Mouse (Mus musculus) c-Kit-negative CD71-positive TER-119-positive erythroid progenitor cells, embryonic 14.5 days (primary cell): Measurements from ENCODE around the gene Pla2r1.

Experiments
- DNase-seq: peaks from one replicate; pipeline ENCODE4 v3.0.0-alpha.2; 2013; ENCODE audit warnings: low read depth, low spot score

Pla2r1 gene

DNA sequence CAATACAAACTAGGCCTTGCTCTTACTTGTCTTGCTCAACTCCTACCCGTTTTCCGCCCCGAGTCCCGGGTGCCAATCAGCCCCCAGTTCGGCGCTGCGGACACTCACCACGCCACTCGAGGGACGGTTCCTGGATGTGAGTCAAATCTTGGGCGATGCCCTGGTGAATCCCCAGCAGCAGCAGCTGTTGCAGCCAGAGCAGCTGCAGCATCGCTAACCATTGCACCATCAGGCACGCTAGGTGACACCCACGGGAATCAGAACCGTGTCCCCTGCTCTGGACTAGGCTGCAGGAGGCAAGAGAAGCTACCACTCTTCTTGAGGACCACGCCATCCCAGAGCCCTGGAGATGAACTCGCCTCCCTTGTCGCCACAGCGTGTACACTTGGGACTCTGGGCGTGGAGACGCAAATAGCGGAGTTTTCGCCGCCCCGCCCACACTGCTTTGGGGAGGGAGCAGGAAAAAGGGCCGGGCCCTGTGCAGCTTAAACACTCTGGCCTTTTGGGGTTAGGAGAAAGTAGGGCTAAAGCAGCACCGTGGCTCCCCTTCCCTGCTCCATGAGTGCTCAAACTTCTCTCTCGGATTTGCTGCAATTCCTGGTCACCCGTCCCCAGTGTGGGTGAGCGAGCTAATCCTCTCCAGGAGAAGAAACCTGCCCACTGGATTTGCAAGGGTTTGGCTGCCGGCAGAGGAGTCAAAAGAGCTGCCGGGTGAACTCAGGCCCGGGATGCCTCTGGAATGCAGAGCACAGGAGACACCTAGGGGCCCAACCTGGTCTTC is at the start of gene Pla2r1:
Pla2r1 (minus strand) TSS at position 407 of the 781 bp plus-strand sequence.
- no peak for DNase-seq

DNA sequence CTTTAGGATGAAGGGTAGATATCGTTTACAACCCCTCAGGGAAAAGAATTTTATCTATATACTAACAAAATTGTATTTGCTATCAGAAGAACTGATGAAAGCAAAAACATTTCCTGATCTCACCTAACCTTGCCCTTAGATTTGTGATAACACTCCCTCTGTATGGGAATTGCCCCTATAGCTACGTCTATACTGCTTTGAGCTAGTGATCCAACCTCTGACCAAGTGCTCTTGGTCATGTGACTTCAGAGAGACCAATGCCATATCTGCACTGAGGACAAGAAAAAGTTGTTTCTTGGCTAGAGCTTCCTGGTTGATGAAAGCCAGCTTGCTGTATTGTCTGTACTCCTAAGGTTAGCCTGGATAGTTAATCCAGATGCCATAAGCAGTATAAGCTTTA is 48.2 kb upstream of the Pla2r1 start:
- no peak for DNase-seq

- DNase-seq, result no peak
Measured at GRCm38 (mm10) chr2:60600863-60601262, 47.8 kb upstream of the Pla2r1 start.

GRCm38 (mm10) chr2:60583416-60583815 is 30.3 kb upstream of the Pla2r1 start:
- no peak for DNase-seq

- DNase-seq, result no peak
Measured at GRCm38 (mm10) chr2:60554561-60554960, 1.5 kb upstream of the Pla2r1 start.

- DNase-seq, result no peak
Measured at GRCm38 (mm10) chr2:60552177-60552901, 769 bp downstream of the Pla2r1 start.

- DNase-seq, result no peak
Measured at GRCm38 (mm10) chr2:60551673-60552072, 1.4 kb downstream of the Pla2r1 start.

DNA sequence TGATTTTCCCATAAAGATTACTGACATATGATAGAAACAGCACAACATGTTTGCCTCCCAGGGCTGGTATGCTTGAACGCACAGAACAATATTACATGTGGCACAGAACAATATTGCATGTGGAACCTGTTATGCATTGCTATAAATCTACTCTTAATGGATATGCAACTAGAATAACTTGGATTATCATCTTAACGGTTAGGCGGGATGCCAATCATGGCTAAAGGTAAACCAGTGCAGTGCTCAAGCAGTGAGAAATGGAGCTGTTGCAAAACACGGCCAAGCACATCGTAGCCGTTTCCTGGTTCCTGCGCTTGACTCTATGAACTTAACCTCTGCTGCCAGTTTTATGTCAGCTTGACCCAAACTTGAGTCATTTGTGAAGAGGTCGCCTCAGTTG is 2.6 kb downstream of the Pla2r1 start:
- no peak for DNase-seq

DNA sequence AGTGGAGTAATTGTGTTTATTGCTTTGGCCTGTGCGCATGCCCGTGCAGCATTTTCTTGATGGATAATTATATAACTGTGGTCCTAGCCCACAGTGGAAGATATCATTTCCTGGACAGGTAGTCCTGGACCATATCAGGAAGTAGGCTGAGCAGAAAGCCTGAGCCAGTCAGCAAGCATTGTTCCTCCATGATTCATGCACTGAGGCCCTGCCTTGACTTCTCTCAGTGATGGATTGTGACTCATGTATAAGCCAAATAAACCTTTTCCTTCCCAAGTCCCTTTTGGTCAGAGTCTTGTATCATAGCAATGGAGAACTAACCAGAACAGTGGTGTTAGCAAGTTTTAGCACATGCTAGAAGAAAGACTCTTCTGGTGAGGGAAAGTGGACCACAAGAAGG is 3.3 kb downstream of the Pla2r1 start:
- no peak for DNase-seq

GRCm38 (mm10) chr2:60546082-60546481 is 7.0 kb downstream of the Pla2r1 start:
- no peak for DNase-seq

DNA sequence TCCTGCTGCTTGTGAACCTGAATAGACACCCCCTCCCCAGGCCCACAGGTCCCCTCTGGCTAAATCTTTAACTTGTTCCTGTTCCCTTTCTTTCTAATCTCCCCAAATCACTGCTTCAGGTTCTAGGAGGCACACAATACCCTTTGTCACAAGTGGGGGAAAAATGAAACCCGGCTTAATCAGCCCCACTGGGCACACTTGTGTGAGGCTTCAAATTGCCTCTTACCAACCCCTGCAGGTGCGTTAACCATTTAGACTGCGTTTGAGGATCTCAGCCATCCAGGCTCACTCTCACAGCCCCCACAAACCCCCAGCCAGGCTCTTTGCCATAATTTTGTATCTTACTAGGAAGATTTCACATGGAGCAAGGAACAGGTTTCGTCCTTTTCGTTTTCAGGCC is 9.1 kb downstream of the Pla2r1 start:
- no peak for DNase-seq

GRCm38 (mm10) chr2:60541745-60542144 is 11.4 kb downstream of the Pla2r1 start:
- no peak for DNase-seq

- no peak for DNase-seq
Measured at GRCm38 (mm10) chr2:60540346-60540745, 12.8 kb downstream of the Pla2r1 start.

- DNase-seq, result no peak
Measured at GRCm38 (mm10) chr2:60538710-60539109, 14.4 kb downstream of the Pla2r1 start.

GRCm38 (mm10) chr2:60538274-60538673 is 14.8 kb downstream of the Pla2r1 start:
- DNase-seq, result no peak

GRCm38 (mm10) chr2:60534755-60535154 is 18.4 kb downstream of the Pla2r1 start:
- DNase-seq, result no peak

DNA sequence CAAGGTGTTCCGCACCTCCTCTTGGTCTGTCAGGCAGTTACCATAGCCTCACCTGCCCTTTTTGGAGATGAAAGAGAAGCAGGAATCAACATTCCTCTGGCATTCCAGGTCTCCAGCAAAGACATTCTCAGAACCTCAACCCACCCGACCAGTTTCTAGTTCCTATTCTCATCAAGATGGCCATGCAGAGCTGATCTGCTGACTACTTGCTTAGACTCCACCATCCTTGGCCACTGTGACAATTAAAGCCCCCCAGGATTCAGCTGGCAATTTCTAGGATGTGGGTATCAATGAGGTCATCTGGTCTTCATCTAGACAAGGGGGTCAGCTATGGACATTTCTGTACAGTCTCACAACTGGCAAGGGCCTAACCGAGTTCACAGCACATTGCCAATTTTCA is 20.1 kb downstream of the Pla2r1 start:
- DNase-seq, result no peak

DNA sequence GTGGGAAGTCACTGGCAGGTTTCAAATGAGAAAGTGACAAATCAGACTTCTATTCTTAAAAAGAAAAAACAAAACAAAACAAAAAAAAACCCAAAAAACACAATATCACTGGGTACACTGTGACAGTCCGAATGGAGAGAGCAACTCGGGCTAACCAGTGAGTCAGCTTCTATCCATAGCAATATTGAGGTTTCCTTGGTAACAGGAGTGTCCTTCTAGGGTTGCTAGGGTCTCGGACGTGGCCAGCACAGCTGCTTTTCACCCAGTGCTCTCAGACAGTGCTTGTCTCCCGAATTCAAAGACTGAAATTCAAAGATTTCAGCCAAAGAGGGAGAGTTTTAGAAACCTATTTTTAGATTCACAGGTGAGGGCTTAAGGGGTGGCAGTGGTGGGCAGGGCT is 20.6 kb downstream of the Pla2r1 start:
- no peak for DNase-seq

GRCm38 (mm10) chr2:60515817-60516216 is 37.3 kb downstream of the Pla2r1 start:
- no peak for DNase-seq

- no peak for DNase-seq
Measured at GRCm38 (mm10) chr2:60514863-60515262, 38.2 kb downstream of the Pla2r1 start.

- DNase-seq, result no peak
Measured at GRCm38 (mm10) chr2:60510718-60511117, 42.4 kb downstream of the Pla2r1 start.

- no peak for DNase-seq
Measured at GRCm38 (mm10) chr2:60505145-60505544, 48.0 kb downstream of the Pla2r1 start.

DNA sequence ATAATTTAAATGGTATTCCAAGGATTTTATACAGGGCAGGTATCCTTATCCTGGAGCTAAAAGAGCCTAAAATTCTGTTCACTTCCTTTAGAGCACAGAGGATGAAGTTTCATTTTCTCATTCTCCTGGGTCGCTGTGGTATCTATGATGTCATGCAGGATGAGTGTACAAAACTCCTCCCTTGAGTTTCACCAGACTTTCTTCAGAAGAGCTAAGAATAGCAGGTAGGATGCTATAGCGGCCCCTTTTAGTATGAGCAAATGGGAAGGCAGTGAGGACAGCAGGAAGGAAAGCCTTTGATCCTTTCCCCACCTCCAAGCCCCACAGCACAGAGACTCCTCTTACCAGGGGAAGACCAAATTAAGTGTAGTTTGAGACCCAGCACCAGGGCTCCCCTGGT is 48.4 kb downstream of the Pla2r1 start:
- DNase-seq, result no peak
